Comparison of ENCODE assay signal across 27 mouse cellular contexts in genomic region chr17:83865366-83865765, GRCm38 (mm10). TPM values are rescaled to one million over a fixed set of nuclear protein-coding genes. Genes with fewer than 3 reads are reported as not detected.
A peak's percentile ranks its signal among the peaks of the same experiment; 100 is the strongest.
DNase-seq lines count a peak whose midpoint lies in the region; ATAC-seq and TF ChIP-seq lines count a peak whose summit lies in the region.
"Had no signal": no experiment of that assay in that cellular context is flagged by ENCODE, and none has a peak within 500 bp of the region (broad histone marks: within the 10 kb centered on the region; RNA-seq: fewer than 3 reads in every experiment).

No protein-coding gene starts in this region.

- peak; percentile 71; the same call in 1 of the 2 replicates for TF ChIP-seq EP300 in ES-Bruce4 (IDR thresholded peaks at IDR 0.05; ENCODE audit: insufficient read depth, low read depth, low read length)

- H3K27me3 ChIP-seq in ES-Bruce4 (ENCODE audit: control insufficient read depth, insufficient read depth, low read length, poor library complexity, severe bottlenecking): no peaks in the 10 kb centered on the region
- no peaks in the 10 kb centered on the region; the same call in 1 of the 2 replicates for H3K27me3 ChIP-seq in midbrain, embryonic 11.5 days (ENCODE audit: control insufficient read depth, insufficient read depth, low read length)

- H3K4me2 ChIP-seq in midbrain, embryonic 11.5 days: no peak overlapping the region
- H3K4me2 ChIP-seq: forebrain, embryonic 13.5 days; heart, embryonic 13.5 days; hindbrain, embryonic 14.5 days had no signal

- no peaks in the 10 kb centered on the region for H3K9me3 ChIP-seq in ES-Bruce4 (replicated peaks; ENCODE audit: control insufficient read depth, insufficient read depth, low read length, poor library complexity, severe bottlenecking)
- H3K9me3 ChIP-seq in midbrain, embryonic 11.5 days (ENCODE audit: control insufficient read depth, low read length): no peaks in the 10 kb centered on the region
- H3K9me3 ChIP-seq: forebrain, embryonic 10.5 days; forebrain, embryonic 13.5 days; G1E; heart, embryonic 10.5 days; heart, embryonic 13.5 days had no signal

- no peak overlapping the region for H3K4me3 ChIP-seq in ES-Bruce4 (ENCODE audit: low read depth, low read length)
- no peak overlapping the region for H3K4me3 ChIP-seq in midbrain, embryonic 11.5 days (ENCODE audit: low read depth, low read length)
- H3K4me3 ChIP-seq: forebrain, embryonic 10.5 days; forebrain, embryonic 13.5 days; heart, adult 2 months; heart, embryonic 10.5 days; heart, embryonic 13.5 days had no signal

- 67% methylated on average over 7 of the region's 7 CpGs for WGBS in midbrain, embryonic 11.5 days

- DNase-seq in NIH3T3 (ENCODE audit: low read depth): peak; percentile 64
- peak; percentile 40 for DNase-seq in adipocyte (ENCODE audit: low spot score)
- no peak for DNase-seq in ovary, postnatal 10 days (ENCODE audit: low spot score)
- DNase-seq in lung, postnatal 25 days (ENCODE audit: low spot score): no peak
- DNase-seq in midbrain, embryonic 11.5 days (ENCODE audit: low spot score, missing footprints): no peak
- DNase-seq: adrenal gland, adult 2 months; adrenal gland, postnatal 14 days; cerebellum, adult 11-12 months; cerebellum, adult 9-10 months; cerebellum, postnatal 14 days; gastrocnemius, postnatal 10 days; gastrocnemius, postnatal 36 days; heart, adult 2 months; heart, postnatal 14 days; heart, postnatal 4 days had no signal

- no peaks in the 10 kb centered on the region for H3K36me3 ChIP-seq in ES-Bruce4 (ENCODE audit: control insufficient read depth, insufficient read depth, low read length, poor library complexity, severe bottlenecking)
- no peaks in the 10 kb centered on the region for H3K36me3 ChIP-seq in midbrain, embryonic 11.5 days (ENCODE audit: control insufficient read depth, insufficient read depth, low read length)
- H3K36me3 ChIP-seq: forebrain, embryonic 10.5 days; G1E; heart, embryonic 10.5 days; heart, embryonic 13.5 days had no signal

- no peak overlapping the region for H3K9ac ChIP-seq in ES-Bruce4 (ENCODE audit: low read depth, poor library complexity, severe bottlenecking)
- no peak overlapping the region for H3K9ac ChIP-seq in midbrain, embryonic 11.5 days (ENCODE audit: low read length)
- H3K9ac ChIP-seq: forebrain, embryonic 13.5 days; heart, embryonic 13.5 days; hindbrain, embryonic 14.5 days had no signal

- no peak for ATAC-seq in midbrain, embryonic 11.5 days (ENCODE audit: low FRiP score)
- ATAC-seq: forebrain, embryonic 13.5 days; forebrain, embryonic 16.5 days; hindbrain, postnatal 0 days; inflammation-experienced regulatory T-cells, adult 6 months; intestine, embryonic 16.5 days had no signal

- H3K27ac ChIP-seq in ES-Bruce4 (ENCODE audit: insufficient read depth, low read length): peak overlapping the region; percentile 81
- H3K27ac ChIP-seq in midbrain, embryonic 11.5 days (ENCODE audit: low read depth, low read length): no peak overlapping the region
- H3K27ac ChIP-seq: forebrain, embryonic 10.5 days; forebrain, embryonic 13.5 days; heart, adult 2 months; heart, embryonic 10.5 days; heart, embryonic 13.5 days; hindbrain, embryonic 14.5 days; hindbrain, postnatal 0 days had no signal

- TF ChIP-seq POLR2A in ES-Bruce4 (IDR thresholded peaks at IDR 0.05; ENCODE audit: insufficient read depth, low read length): no peak

- TF ChIP-seq CTCF in ES-Bruce4 (IDR thresholded peaks at IDR 0.05; ENCODE audit: low read depth, low read length): no peak

- H3K4me1 ChIP-seq in ES-Bruce4 (ENCODE audit: control insufficient read depth, insufficient read depth, low read length): peaks cover 9% of the 10 kb centered on the region
- H3K4me1 ChIP-seq in midbrain, embryonic 11.5 days (ENCODE audit: control insufficient read depth, insufficient read depth, low read length): 0 out of 2 replicates have a peak, but pooled peaks cover 2% of the 10 kb centered on the region

RNA-seq across cellular contexts. Expression of gene Haao, which starts 17.6 kb away (rescaled TPM):
- 0.50 and 0.55 TPM in 2 replicates for polyA plus RNA-seq in ES-Bruce4 (2011; ENCODE audit: insufficient read depth, insufficient read length, low read depth, missing spikeins)
- 0.22 TPM in 1 of 2 replicates, not detected in the other for polyA plus RNA-seq in midbrain, embryonic 11.5 days (2014; fragmentation: Nextera tagmentation; extraction: Ambion mirVana)
- polyA plus RNA-seq: forebrain, embryonic 13.5 days; hindbrain, embryonic 11.5 days; hindbrain, embryonic 14.5 days had no signal

Comparison
In these comparisons a context has a peak if more than half of its experiments do, and no peak if none do; other contexts are left out.
1. DNase-seq: peak in NIH3T3 (single experiment) and adipocyte (single experiment); none in ovary, postnatal 10 days (single experiment), lung, postnatal 25 days (single experiment) and midbrain, embryonic 11.5 days (single experiment).